Mouse (Mus musculus) layer of hippocampus, adult 8-10 months (tissue): ENCODE results near the gene Tiam1. TPM values are rescaled to one million over a fixed set of nuclear protein-coding genes. Genes with fewer than 3 reads are reported as not detected.

ENCODE experiments used
- DNase-seq, 2 experiments: peaks; one replicate each; pipeline ENCODE4 v3.0.0; 2022; ENCODE audit warnings: low spot score in 2 of 2
- total RNA-seq, 4 experiments: library from RNA; stranded (reverse); gene quantifications; 2 replicates each; pipeline ENCODE4 v1.2.4; 2022

Tiam1 gene
- total RNA-seq, 4 experiments from 2014 or later = 103 to 125 (median 116) TPM

DNA sequence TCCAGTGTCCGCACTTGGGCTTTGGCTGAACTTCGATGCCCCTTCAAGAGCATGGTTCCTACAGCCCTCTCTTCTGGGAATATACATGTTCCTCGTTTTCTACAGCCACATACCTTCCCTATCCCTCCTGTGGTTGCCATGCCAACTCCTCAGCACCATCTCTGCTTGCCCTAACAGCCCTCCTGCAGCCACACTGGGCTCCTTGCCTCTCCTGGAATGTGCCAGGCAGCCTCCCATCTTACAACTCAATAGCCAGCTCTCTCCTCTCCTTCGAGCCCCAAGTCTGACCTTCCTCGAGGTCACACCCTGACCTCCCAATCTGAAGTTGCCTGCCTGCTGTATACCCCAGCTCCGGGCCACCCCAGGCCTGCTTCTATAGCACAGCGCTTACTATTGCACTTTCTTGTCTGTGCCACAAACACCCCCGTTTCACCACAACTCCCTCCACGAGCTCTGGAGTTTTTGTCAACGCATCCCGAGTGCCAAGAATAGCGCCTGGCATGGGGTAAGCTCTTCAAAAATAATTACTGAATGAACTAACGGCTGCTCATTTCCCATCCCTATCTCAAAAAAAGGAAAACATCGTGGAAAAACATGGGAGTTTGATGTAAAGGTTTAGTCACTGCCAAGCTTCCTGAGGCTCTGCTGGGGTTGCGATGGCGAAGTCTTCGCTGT, 252.9 kb downstream of the Tiam1 start:
- DNase-seq = no peak

DNA sequence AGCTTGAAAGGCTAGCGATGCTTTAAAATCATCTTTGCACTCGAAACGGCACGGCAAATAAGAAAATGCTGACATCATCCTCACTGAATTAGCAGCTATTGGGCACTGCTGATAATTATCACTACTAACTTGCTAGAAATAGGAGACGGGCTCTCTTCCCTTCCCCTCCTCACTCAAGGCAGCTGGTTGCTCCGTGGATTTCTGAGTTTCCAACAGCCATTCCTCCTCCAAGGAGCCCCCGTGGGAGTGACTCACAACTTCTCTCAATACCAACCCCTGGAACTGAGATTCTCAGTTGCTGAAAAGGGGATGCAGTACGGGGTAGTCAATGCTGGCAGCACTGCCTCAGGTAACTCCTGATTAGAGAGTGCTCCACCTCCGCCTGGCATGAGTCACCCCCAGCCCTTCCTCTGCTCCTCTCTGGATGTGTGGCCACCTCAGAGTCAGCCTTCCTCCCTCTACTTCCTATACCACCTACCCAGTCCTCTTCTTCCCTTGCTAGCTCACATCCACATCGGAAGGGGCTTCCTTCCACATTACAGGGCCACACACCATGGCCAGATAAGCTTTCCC, 253.6 kb downstream of the Tiam1 start:
- DNase-seq = no peak

DNA sequence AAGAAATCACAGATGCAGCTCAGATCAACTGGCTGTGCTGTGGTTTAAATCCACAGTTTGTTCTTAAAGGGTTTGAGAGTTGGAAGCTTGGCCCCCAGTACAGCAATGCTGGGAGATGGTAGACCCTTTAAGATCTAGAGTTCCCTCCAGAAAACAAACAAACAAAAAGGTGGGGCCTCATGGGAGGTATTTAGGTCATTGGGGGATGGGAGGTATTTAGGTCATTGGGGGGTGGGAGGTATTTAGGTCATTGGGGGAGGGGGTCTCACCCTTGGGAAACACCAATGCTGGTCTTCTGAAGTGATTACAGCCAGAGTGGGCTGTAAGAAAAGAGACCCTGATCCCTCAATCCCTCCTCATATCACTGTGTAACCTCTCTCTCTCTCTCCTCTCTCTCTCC, 257.0 kb downstream of the Tiam1 start:
- no peak for DNase-seq

DNA sequence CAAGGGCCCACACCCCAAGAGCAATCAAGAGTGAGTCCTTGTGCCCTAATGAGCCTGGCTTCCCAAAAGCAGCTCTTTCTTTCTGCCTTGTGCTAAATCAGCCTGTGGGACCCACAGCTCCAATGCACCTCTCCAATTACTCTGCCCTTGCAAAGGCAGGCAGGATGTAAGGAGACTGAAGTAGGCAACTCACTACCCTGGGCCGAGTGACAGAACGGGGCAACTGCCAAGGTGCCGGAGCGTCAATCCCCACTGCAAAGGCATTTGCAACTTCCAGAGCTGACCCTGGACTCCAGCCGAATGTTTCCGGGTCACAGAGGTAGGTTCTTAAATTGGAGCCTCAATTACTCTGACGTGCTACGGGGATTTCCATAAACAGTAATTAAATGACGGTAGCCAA, 257.9 kb downstream of the Tiam1 start:
- no peak for DNase-seq

DNA sequence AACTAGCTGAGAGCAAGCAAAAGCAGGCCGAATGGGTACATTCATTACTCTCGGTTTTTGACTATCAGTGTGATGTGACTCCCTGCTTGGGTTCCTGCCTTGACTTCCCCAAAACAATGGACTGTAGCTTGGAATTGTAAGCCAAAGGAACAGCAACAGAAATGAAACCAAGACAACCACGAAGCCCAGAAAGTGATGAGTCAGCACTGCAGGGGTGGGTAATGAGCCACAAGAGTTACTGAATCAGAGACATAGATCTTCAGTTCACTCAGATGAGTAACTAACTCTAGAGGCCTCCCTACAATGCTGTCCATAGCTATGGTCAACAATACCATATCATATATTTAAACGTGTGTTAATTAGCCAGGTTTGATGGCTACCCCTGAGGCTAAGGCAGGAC, 259.7 kb downstream of the Tiam1 start:
- DNase-seq = no peak

DNA sequence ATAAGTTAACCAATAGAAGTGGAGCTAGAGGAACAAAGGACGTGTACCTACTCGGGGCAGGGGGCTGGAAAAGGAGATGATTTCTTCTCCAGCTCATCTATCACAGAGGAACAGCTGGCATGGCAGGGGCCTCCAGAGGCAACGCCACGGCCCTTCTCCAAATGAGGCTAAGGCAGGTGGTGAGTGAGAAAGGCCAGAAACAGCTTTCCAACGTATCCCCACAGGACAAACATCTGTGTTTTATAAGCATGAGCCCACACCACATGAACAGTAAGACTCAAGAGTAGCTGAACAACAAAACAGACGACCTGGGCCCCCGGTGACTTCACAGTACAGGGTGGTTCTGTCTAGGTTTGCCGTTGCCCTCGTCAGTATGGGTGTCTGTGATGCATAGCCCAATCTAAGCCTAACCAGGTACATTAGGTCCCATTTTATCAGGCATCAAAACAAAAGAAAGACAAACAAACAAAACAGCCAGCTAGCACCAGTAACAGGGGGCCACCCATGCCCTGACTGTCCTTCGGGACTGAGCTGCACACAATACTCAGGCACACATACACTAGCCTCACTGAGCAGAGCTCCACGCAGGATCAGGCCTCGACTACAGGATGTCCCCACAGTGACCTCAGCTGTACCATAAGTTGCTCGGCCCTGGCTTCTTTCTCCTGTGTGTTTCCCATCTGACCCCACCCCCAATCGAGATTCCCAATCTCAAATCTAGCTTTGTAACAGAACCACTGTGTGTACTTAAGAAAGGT, 260.9 kb downstream of the Tiam1 start:
- no peak for DNase-seq

DNA sequence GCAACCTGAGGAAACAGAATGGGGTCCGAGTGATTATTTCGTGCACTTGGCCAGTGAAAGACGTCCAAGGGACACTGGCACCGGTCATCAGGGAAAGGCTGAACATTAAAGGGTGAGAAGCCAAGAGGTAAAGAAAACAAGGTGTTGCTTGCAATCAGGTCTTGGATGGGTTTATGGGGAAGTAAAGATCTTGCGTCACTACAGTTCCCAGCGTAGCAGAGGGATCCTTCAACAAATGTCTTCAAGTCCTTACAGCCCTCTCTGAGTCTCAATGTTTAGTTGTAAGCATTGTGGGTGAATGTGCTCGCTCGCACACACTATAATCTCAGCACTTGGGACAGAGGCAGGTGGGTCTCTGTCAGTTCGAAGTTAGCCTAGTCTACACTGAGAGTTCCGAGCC, 266.4 kb downstream of the Tiam1 start:
- no peak for DNase-seq

DNA sequence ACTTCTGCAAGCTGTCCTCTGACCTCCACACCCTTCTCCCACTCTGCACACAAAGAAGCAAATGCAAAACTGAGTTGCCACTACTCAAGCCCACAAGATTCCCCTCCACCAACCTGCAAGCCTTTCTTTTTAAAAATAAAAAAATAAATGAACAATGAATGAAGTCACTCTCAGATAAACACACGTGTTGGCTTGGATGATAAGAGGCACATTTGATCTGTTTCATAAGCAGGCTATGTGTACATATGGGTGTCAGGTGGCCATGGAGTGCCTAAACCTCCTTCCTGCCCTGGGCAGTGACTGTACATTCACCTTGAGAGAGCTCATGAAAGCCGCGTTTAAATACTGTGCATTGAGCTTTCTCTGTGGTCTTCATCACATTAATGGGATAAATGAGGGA, 267.5 kb downstream of the Tiam1 start:
- no peak for DNase-seq

DNA sequence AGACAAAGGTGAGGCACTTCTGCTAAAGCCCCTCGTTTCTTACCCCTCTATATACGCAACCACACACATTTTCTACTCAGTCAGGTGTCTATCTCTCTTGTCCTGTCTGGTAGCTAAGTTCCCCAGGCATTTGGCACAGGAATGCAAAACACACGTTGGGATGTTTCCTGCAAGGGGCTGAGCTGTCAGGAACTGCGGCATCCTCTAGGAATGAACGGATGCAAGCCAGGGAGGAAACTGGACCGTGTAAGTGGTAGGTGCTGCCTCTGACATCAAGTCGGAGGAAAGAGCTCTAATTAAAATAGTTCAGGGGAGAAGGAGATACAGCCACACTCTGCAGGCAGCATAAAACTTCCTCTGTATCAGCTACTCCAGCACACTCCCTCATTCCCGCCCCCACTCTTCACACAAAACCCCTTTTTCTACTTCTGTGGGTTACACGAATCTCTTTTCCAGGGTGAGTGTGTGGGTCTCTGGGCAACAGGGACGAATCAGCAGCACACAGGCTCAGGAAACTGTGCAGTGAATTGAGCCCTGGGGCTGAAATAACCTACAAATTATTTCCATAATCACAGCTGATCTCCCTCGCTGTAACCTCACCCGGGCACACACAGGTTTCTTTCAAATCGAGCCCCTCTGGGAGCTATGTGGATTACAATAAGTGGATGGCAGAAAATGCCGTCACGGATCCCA, 269.4 kb downstream of the Tiam1 start:
- no peak for DNase-seq

DNA sequence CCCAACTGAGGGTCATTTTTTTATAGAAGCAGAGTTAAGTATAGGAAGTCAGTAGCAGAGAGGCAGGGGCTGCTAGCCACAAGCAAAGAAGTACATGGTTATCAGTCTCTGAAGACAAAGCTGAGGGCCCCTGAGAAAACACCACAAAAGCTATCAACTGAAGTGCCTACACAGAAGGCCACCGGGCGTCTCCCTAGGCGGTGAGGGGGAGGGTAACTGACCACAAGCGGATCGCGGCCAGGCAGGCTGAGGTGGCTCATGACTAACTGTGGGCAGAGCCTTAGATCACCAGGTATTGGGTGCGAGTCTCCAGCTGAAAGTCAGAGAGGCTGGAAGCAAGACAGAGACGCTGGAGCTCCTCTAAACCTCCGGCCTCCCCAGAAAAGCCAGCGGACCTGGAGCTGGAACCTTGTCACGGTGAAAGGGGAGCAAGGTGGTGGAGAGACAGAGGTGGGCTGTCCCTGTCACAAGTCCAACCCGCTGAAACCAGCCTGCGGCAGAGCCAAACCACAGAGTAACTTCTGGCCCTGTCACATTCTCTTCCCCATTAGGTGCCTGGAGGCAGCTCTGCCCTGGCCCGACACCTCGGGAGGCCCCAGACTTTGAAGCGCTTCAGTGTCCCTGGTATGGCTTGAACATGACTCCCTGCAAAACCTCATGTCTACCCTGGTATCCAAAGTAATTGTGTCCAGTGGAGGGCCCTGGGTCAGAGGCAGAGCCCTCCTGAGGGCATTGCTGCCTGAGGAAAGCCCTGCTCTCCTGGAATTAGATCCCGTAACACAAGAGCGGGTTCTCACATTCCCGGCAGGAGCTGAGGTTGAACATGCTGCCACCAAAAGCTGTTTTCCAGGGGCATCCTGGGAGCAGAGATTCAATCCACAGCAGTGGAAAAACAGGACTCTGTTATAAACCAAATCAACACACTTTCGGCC, 271.3 kb downstream of the Tiam1 start:
- no peak for DNase-seq

DNA sequence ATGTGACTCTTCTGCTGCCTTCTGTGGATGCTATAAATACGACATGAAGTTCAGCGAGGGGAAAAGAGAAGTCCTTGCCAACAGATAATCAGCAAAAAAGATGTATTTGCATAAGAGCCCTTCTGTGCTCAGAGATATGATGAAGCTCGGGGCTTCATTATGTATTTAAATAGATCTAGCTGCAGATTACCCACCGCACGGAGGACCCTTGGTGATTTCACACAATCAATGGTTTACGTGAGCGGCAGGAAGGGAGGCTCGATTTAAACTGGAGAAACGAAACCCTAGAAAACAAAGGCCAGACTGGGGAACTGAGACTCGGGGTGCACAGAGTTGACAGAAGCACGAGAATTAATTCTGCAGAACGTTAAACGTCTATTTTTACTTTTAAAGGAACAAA, 272.2 kb downstream of the Tiam1 start:
- no peak for DNase-seq

DNA sequence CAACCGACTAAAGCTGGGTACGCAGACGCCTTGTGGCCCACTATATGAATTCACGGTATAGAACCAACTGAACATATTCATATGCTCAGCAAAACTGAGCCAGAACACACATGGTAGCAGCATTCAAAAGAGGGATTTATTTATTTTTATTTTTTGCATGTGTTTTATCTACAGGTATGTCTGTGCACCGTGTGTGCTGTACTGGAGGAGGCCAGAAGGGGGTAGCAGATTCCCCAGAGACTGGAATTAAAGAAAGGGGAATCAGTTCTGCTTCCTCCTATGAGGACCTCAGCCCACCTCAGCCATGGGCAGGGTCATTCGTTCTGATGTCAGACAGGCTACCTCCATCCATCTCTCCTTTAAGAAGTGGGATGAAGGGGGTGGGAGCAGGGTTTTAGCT, 273.5 kb downstream of the Tiam1 start:
- no peak for DNase-seq

DNA sequence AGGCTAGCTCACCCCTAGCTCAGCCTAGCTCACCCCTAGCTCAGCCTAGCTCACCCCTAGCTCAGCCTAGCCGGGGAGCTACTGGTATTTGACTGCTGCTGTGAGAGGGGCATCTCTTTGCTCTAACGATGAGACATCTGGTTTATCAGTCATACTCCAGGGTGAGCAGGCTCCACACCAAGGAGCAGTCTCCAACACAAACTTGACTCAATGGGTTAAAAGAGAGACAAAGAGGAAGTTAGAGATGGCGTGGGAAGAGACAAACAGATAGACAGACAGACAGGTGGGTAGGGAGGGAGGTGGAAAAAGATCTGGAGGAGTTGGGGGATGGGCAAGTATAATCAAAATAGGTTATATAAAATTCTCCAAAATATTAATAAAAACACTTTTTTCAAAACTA, 275.1 kb downstream of the Tiam1 start:
- no peak for DNase-seq

DNA sequence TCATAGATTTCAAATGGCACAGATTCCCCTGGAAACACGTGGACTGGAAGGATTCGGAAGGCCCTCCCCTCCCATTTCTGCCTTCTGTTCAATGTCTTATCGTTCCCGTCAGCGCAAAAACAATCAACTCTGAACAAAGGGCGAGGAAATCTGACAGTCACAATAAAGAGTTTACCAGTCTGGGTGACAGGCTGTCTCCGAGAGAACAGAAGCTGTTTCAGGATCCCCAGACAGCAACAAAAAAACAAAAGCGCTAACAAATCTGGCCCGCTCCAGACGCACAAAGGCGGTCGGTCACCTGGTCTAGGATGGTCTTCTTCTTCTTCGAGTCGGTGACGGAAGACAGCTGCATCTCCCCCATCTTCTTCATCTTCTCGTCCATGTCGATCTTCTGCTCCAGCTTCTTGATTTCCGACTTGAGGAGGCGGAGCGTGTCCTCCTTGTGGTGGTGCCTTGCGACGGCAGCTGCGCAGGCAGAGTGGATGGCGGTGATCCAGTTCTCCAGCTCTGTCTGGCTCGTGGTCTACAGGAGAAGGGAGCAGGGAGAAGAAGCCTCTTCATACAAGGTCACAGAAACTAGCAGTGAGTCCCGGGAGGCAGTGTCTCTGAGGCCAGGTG, 276.2 kb downstream of the Tiam1 start:
- DNase-seq = peak; percentile 56 to 69

DNA sequence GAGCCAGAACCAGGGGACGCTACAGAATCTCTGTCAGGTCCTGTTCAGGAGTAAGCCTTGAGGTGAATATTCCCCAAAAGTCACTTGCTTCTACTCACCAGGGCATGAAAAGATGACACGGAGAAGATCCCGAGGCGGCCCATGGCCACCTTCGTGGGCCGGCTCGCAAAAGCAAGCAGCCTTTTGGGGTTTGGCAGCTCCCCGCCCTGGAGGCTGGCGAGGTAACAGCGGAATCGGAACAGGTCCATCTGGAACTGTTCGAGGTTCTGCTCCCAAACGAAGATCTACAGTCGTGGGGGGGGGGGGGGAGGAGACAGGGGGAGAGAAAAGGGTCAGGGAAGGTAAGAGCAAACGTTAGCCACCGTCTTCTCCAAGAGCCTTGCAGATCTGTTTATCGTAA, 278.4 kb downstream of the Tiam1 start:
- no peak for DNase-seq

DNA sequence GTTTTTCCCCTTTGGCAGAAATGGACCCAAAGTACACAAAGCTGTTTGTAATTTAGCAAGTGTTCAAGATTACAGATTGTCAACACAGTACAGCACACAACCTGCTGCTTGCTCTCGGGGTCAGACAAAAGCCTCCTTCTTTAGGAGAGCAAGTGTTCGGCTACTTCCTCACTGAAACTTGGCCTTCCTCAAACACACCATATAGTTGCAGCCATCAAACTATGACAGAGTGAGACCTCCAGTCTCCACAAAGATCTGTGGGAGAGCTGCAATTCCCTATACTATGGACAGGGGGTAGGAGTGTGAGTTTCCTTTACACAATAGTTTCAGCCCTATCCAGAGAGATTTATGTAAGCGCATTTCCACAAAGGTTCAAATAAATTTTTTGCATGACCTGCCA, 278.9 kb downstream of the Tiam1 start:
- DNase-seq = no peak

DNA sequence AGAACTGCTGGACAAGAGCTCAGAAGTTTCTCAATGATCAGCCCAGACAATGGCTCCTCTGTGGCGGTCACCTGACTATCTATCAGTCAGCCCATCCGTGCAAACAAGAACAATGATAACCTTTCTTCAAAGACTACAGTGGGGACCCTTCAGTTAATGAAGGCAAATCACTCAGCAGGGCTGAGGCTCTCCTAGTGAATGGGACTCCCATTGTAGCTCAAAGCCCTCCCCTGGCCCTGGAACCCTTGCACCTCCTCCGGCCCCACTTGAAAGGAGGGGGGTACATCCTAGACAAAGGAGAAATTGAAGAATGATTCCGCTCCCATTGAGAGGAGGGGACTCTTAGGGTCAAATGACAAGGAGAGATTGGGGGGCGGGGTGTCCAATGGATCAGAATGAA, 280.3 kb downstream of the Tiam1 start:
- no peak for DNase-seq

DNA sequence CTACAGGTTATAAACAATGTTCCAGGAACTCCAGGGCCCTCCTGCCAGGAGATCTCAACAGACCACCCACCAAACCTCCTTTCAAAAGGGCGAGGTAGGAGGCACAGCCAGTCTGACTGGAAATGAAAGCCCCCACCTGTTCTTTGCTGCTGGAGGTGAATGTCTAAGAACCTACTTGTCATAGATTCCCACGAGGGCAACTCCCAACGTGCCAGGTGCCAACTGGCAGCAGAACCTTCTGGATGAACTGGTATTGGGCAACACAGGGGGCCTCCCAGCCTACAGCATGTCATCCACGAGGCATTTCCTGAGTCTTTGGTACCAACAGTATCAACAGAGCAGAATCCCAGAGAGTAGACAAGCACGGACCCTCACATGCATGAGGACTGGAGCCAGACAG, 282.0 kb downstream of the Tiam1 start:
- no peak for DNase-seq

DNA sequence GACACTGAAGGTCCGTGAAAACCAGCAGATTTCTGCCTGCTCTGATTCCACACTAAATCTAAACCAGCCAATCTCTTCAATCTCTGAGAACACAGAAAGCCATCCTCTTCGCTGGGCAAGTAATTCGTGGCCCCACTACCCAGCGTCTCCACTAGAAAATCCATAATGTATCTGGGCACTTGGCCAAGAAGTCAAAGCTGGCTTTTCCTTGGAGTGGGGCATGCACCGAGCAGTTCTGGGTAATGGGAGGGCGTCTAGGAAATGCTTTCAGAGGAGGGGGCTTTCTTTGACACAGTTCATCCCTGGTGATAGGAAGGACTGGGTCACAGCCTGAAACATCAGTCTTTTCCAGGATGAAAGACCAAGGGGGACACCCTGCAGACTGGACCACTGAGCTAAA, 282.9 kb downstream of the Tiam1 start:
- no peak for DNase-seq

DNA sequence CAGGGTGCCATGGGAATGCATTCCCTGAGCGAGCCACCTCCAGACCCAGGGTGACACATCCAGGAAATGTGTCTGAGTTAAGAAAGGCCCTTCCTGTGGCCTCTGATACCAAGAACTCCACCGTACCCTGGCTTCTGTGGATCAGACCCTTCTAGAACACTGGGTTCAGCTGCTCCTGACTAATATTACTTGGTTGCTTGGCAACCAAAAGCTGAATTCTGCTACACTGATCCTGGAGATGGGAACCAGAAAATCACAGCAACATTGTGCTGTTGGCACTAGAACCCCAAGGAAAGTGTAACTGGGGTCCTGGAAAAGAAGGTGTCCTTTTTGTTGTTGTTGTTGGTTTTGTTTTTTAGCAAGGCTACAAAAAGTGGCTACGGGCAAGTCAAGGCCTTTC, 285.9 kb downstream of the Tiam1 start:
- no peak for DNase-seq

DNA sequence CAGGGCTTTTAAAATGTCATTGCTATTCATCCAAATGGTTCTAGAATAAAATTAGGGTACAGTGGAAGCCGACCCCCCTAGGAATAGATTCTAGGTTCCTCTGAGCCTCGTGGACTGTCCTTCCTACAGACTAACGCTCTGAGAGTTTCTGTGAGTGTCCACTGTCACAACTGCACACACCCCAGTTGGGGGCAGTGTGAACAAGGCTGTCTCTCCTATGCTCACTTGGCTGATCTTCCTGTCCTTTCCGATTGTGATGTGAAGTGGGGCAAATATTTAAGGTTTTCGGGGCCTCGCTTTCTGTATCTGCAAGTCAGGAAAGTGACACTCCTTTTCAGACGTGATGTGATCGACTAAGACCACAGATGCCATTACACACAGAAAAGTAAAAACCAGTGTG, 288.8 kb downstream of the Tiam1 start:
- DNase-seq = no peak
